Mouse (Mus musculus) olfactory bulb, adult 2 months (tissue): Measurements from ENCODE around the gene Ap3b1. TPM values are rescaled to one million over a fixed set of nuclear protein-coding genes. Genes with fewer than 3 reads are reported as not detected.

Source experiments
- H3K27ac ChIP-seq: fragments of 200-500 bp; 2 replicates; pipeline ENCODE4 v1.5.1; 2012; ENCODE audit warnings: low read depth, low read length; ENCODE audit not compliant: insufficient read depth
- H3K4me1 ChIP-seq: fragments of 200-500 bp; 2 replicates; pipeline ENCODE4 v1.6.1; 2012; ENCODE audit warnings: low read length; ENCODE audit not compliant: control insufficient read depth, insufficient read depth
- H3K4me3 ChIP-seq: fragments of 200-500 bp; 2 replicates; pipeline ENCODE4 v1.5.1; 2012; ENCODE audit warnings: mild to moderate bottlenecking, low read depth, low read length, moderate library complexity; ENCODE audit not compliant: insufficient read depth
- CTCF ChIP-seq: fragments of 200-500 bp; IDR thresholded peaks from 2 replicates; pipeline ENCODE4 v1.5.1; 2012; ENCODE audit warnings: low read depth, mild to moderate bottlenecking, low read length, moderate library complexity; ENCODE audit not compliant: insufficient read depth
- POLR2A ChIP-seq: fragments of 200-500 bp; IDR thresholded peaks from 2 replicates; pipeline ENCODE4 v1.6.1; 2012; ENCODE audit warnings: mild to moderate bottlenecking, low read depth, low read length, moderate library complexity; ENCODE audit not compliant: insufficient read depth
- WGBS: fragments of 180-500 bp; shearing (Covaris S2); methylation state at CpG from one replicate; pipeline ENCODE4 v1.1.7; 2018; 5-methylcytosine and 5-hydroxymethylcytosine counted together
- polyA plus RNA-seq: library from polyadenylated mRNA; stranded (reverse); fragments of >200 nt; gene quantifications from 2 replicates; pipeline ENCODE4 v1.2.4, GENCODE M21; 2012; ENCODE audit warnings: low replicate concordance; ENCODE audit not compliant: missing spikeins, insufficient read depth, insufficient read length

Gene Ap3b1
- polyA plus RNA-seq, 1 experiment = not detected

GRCm38 (mm10) chr13:94464221-94464620, 105.5 kb downstream of the Ap3b1 start:
- TF ChIP-seq CTCF (no peak), POLR2A (no peak)
- 42% methylated on average over 2 of the region's 2 CpGs for WGBS

GRCm38 (mm10) chr13:94468551-94468950, 109.8 kb downstream of the Ap3b1 start:
- TF ChIP-seq POLR2A (no peak), CTCF (no peak)
- no peak overlapping the region for H3K4me3 ChIP-seq
- H3K4me1 ChIP-seq = peaks cover 2% of the 10 kb centered on the region; the same call in 1 of the 2 replicates
- H3K27ac ChIP-seq = no peak overlapping the region
- WGBS = 98% methylated on average over 1 of the region's 1 CpGs

More at GRCm38 (mm10) chr13:94464221-94464620, 105.5 kb downstream of the Ap3b1 start:
- Histone ChIP-seq H3K4me1 (peaks cover 2% of the 10 kb centered on the region; the same call in 1 of the 2 replicates), H3K4me3 (no peak overlapping the region), H3K27ac (no peak overlapping the region)

- H3K27ac ChIP-seq = no peak overlapping the region
- WGBS = 90% methylated on average over 11 of the region's 11 CpGs
- H3K4me1 ChIP-seq = no peaks in the 10 kb centered on the region
- H3K4me3 ChIP-seq = no peak overlapping the region
- TF ChIP-seq CTCF (no peak), POLR2A (no peak)
These were observed 112.4 kb downstream of the Ap3b1 start for GRCm38 (mm10) chr13:94471009-94471672.

- Histone ChIP-seq H3K4me1 (peaks cover 5% of the 10 kb centered on the region; the same call in 1 of the 2 replicates), H3K4me3 (no peak overlapping the region), H3K27ac (no peak overlapping the region)
- 100% methylated on average over 3 of the region's 3 CpGs for WGBS
- no peak for TF ChIP-seq CTCF
- TF ChIP-seq POLR2A = no peak
These were observed 117.4 kb downstream of the Ap3b1 start for GRCm38 (mm10) chr13:94476208-94476607.

- 31% methylated on average over 7 of the region's 7 CpGs for WGBS
- no peak for TF ChIP-seq CTCF
- TF ChIP-seq POLR2A = no peak
- H3K4me1 ChIP-seq = peaks cover 5% of the 10 kb centered on the region; the same call in 1 of the 2 replicates
- H3K27ac ChIP-seq = no peak overlapping the region
- H3K4me3 ChIP-seq = no peak overlapping the region
These were observed 121.5 kb downstream of the Ap3b1 start for GRCm38 (mm10) chr13:94480256-94480655.

GRCm38 (mm10) chr13:94490684-94491083, 131.9 kb downstream of the Ap3b1 start:
- TF ChIP-seq CTCF (no peak), POLR2A (no peak)
- WGBS = 71% methylated on average over 3 of the region's 3 CpGs
- H3K4me1 ChIP-seq = no peaks in the 10 kb centered on the region; the same call in 1 of the 2 replicates

GRCm38 (mm10) chr13:94491159-94491558, 132.4 kb downstream of the Ap3b1 start:
- no peak overlapping the region for H3K27ac ChIP-seq
- WGBS = 93% methylated on average over 8 of the region's 8 CpGs

More at GRCm38 (mm10) chr13:94490684-94491083, 131.9 kb downstream of the Ap3b1 start:
- Histone ChIP-seq H3K27ac (no peak overlapping the region), H3K4me3 (no peak overlapping the region)

GRCm38 (mm10) chr13:94497521-94497920, 138.8 kb downstream of the Ap3b1 start:
- no peak for TF ChIP-seq CTCF
- TF ChIP-seq POLR2A = no peak
- no peak overlapping the region for H3K27ac ChIP-seq

More at GRCm38 (mm10) chr13:94491159-94491558, 132.4 kb downstream of the Ap3b1 start:
- TF ChIP-seq POLR2A (no peak), CTCF (no peak)
- Histone ChIP-seq H3K4me3 (no peak overlapping the region), H3K4me1 (no peaks in the 10 kb centered on the region; the same call in 1 of the 2 replicates)

GRCm38 (mm10) chr13:94506411-94506810, 147.7 kb downstream of the Ap3b1 start:
- H3K27ac ChIP-seq = no peak overlapping the region
- TF ChIP-seq CTCF (no peak), POLR2A (no peak)
- H3K4me3 ChIP-seq = no peak overlapping the region
- H3K4me1 ChIP-seq = 0 out of 2 replicates have a peak, but pooled peaks cover 2% of the 10 kb centered on the region
- 87% methylated on average over 3 of the region's 3 CpGs for WGBS

More at GRCm38 (mm10) chr13:94497521-94497920, 138.8 kb downstream of the Ap3b1 start:
- 93% methylated on average over 3 of the region's 3 CpGs for WGBS
- no peak overlapping the region for H3K4me3 ChIP-seq
- H3K4me1 ChIP-seq = no peaks in the 10 kb centered on the region; the same call in 1 of the 2 replicates
